In the genomic region with DNA sequence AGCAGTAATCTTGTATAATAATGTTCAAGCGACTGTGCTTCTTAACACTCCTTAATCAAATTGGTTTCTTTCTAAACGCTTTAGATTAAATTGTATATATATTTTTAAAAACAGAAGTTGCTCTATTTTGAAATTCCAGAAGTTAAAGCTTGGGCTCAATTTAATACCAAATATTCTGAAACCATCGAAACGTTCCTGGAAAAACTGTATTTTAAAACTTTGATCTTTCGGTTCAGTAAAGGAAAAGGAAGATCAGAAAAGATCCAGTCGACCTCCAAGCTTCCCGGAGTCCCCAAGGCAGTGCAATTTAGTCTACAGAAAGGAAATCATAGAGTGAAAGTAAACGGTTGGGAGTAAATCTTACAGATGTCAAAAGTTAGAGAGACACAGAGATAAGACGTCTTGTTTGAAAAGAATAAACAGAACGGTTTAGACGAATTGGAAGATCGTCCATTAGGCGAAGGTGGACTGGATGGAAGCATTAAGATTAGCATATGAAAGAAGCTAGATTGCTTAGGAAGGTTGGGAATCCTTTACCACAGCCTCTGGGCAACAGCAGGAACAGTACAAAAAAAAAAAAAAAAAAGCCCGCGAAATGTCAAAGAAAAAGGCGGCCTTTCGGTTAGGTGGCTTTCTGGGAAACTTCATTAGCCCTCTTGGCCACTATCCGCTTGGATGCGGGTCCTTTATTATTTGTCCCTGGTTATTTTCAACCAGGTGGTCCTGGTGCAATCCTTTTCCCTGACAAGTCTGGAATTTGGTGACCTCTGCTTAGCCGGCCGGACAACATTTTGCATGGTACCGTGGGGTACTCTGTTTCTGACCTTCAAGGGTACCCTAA, we compare ENCODE assay signal across 8 mouse cellular contexts. TPM values are rescaled to one million over a fixed set of nuclear protein-coding genes. Genes with fewer than 3 reads are reported as not detected.
DNase-seq lines count a peak whose midpoint lies in the region; ATAC-seq and TF ChIP-seq lines count a peak whose summit lies in the region.

No protein-coding gene starts in this region.

- H3K36me3 ChIP-seq in lung, embryonic 14.5 days (ENCODE audit: insufficient read depth) = no peaks in the 10 kb centered on the region
- H3K36me3 ChIP-seq in hindbrain, embryonic 10.5 days = no peaks in the 10 kb centered on the region
- no peaks in the 10 kb centered on the region for H3K36me3 ChIP-seq in midbrain, embryonic 12.5 days

- DNase-seq in lung, embryonic 14.5 days = peak; percentile 67
- no peak for DNase-seq in lung, adult 18-20 months
- DNase-seq in hindbrain, embryonic 10.5 days (ENCODE audit: low spot score) = peak; percentile 45
- DNase-seq in ovary, postnatal 10 days (ENCODE audit: low spot score) = no peak
- DNase-seq in layer of hippocampus, adult 18-20 months (ENCODE audit: low spot score in 2 of 2) = no peak
- no peak for DNase-seq in ovary, adult 18-20 months (ENCODE audit: low spot score)

- H3K9me3 ChIP-seq in lung, embryonic 14.5 days (ENCODE audit: low read depth, low read length) = no peaks in the 10 kb centered on the region
- H3K9me3 ChIP-seq in hindbrain, embryonic 10.5 days = no peaks in the 10 kb centered on the region
- H3K9me3 ChIP-seq in midbrain, embryonic 12.5 days = no peaks in the 10 kb centered on the region

- no peaks in the 10 kb centered on the region for H3K27me3 ChIP-seq in lung, embryonic 14.5 days (ENCODE audit: insufficient read depth, low read length)
- H3K27me3 ChIP-seq in hindbrain, embryonic 10.5 days (ENCODE audit: insufficient read depth, poor library complexity, severe bottlenecking) = no peaks in the 10 kb centered on the region
- no peaks in the 10 kb centered on the region for H3K27me3 ChIP-seq in midbrain, embryonic 12.5 days

- peak overlapping the region; percentile 50 for H3K4me3 ChIP-seq in lung, embryonic 14.5 days (ENCODE audit: low read depth, low read length)
- H3K4me3 ChIP-seq in bone marrow macrophage, adult 2 months (ENCODE audit: insufficient read depth, low read length) = peak overlapping the region; percentile 59
- peak overlapping the region; percentile 57 for H3K4me3 ChIP-seq in hindbrain, embryonic 10.5 days
- H3K4me3 ChIP-seq in midbrain, embryonic 12.5 days = peak overlapping the region; percentile 48

- H3K4me2 ChIP-seq in lung, embryonic 14.5 days = peak overlapping the region; percentile 90
- H3K4me2 ChIP-seq in midbrain, embryonic 12.5 days (replicated peaks) = peak overlapping the region; percentile 60

- H3K27ac ChIP-seq in lung, embryonic 14.5 days (ENCODE audit: low read depth) = peak overlapping the region; percentile 99
- H3K27ac ChIP-seq in bone marrow macrophage, adult 2 months (ENCODE audit: insufficient read depth, low read depth, low read length) = peak overlapping the region; percentile 93
- peak overlapping the region; percentile 95 for H3K27ac ChIP-seq in hindbrain, embryonic 10.5 days
- peak overlapping the region; percentile 95 for H3K27ac ChIP-seq in midbrain, embryonic 12.5 days (replicated peaks)

- no peak for TF ChIP-seq CTCF in lung, embryonic 14.5 days (IDR thresholded peaks at IDR 0.05; ENCODE audit: low read depth)
- TF ChIP-seq CTCF in bone marrow macrophage, adult 2 months (IDR thresholded peaks at IDR 0.05; ENCODE audit: low read depth, low read length) = no peak

- peak overlapping the region; percentile 69 for H3K9ac ChIP-seq in lung, embryonic 14.5 days
- H3K9ac ChIP-seq in midbrain, embryonic 12.5 days (replicated peaks) = peak overlapping the region; percentile 44

- no peak for ATAC-seq in lung, embryonic 14.5 days (ENCODE audit: insufficient read depth)
- ATAC-seq in midbrain, embryonic 12.5 days (ENCODE audit: low FRiP score, low read depth) = no peak; the same call in 1 of the 2 replicates

- TF ChIP-seq POLR2A in bone marrow macrophage, adult 2 months (IDR thresholded peaks at IDR 0.05; ENCODE audit: borderline replicate concordance, low read depth, low read length) = no peak

- WGBS in lung, embryonic 14.5 days = 2% methylated on average over 22 of the region's 22 CpGs
- 2% methylated on average over 22 of the region's 22 CpGs for WGBS in hindbrain, embryonic 10.5 days
- 2% methylated on average over 22 of the region's 22 CpGs for WGBS in midbrain, embryonic 12.5 days

- peaks cover 12% of the 10 kb centered on the region for H3K4me1 ChIP-seq in lung, embryonic 14.5 days (ENCODE audit: insufficient read depth)
- H3K4me1 ChIP-seq in bone marrow macrophage, adult 2 months (ENCODE audit: control insufficient read depth, insufficient read depth, low read length) = peaks cover 25% of the 10 kb centered on the region
- peaks cover 42% of the 10 kb centered on the region for H3K4me1 ChIP-seq in hindbrain, embryonic 10.5 days (replicated peaks)
- H3K4me1 ChIP-seq in midbrain, embryonic 12.5 days = peaks cover 34% of the 10 kb centered on the region

RNA-seq across cellular contexts. Expression of a gene that starts 4.9 kb away (rescaled TPM):
- polyA plus RNA-seq in lung, embryonic 14.5 days (2014; fragmentation: Nextera tagmentation; extraction: Ambion mirVana) = 144 and 147 TPM in 2 replicates
- polyA plus RNA-seq in bone marrow macrophage, adult 2 months (2012; ENCODE audit: insufficient read depth, insufficient read length, missing spikeins) = 1.6 and 2.5 TPM in 2 replicates
- polyA plus RNA-seq in hindbrain, embryonic 10.5 days (2016; fragmentation: Nextera tagmentation; extraction: Ambion mirVana) = 101 and 107 TPM in 2 replicates
- 109 and 113 TPM in 2 replicates for polyA plus RNA-seq in midbrain, embryonic 12.5 days (2016; fragmentation: Nextera tagmentation; extraction: Ambion mirVana)
- 100 to 1,000 TPM; 152 to 153 TPM for total RNA-seq in layer of hippocampus, adult 18-20 months (2021)

RNA-seq across cellular contexts. Expression of a gene that starts 10.8 kb away (rescaled TPM):
- 10.0 and 13.9 TPM in 2 replicates for polyA plus RNA-seq in lung, embryonic 14.5 days (2014; fragmentation: Nextera tagmentation; extraction: Ambion mirVana)
- 2.3 and 3.2 TPM in 2 replicates for polyA plus RNA-seq in bone marrow macrophage, adult 2 months (2012; ENCODE audit: insufficient read depth, insufficient read length, missing spikeins)
- polyA plus RNA-seq in hindbrain, embryonic 10.5 days (2016; fragmentation: Nextera tagmentation; extraction: Ambion mirVana) = 4.8 and 10.9 TPM in 2 replicates
- polyA plus RNA-seq in midbrain, embryonic 12.5 days (2016; fragmentation: Nextera tagmentation; extraction: Ambion mirVana) = 4.6 and 5.4 TPM in 2 replicates
- 10 to 100 TPM; 11.8 to 13.6 TPM for total RNA-seq in layer of hippocampus, adult 18-20 months (2021)

RNA-seq across cellular contexts. Expression of a gene that starts 12.1 kb away (rescaled TPM):
- 4.2 and 4.9 TPM in 2 replicates for polyA plus RNA-seq in lung, embryonic 14.5 days (2014; fragmentation: Nextera tagmentation; extraction: Ambion mirVana)
- polyA plus RNA-seq in bone marrow macrophage, adult 2 months (2012; ENCODE audit: insufficient read depth, insufficient read length, missing spikeins) = not detected in 2 replicates
- 1.8 and 2.2 TPM in 2 replicates for polyA plus RNA-seq in hindbrain, embryonic 10.5 days (2016; fragmentation: Nextera tagmentation; extraction: Ambion mirVana)
- 1.8 and 2.5 TPM in 2 replicates for polyA plus RNA-seq in midbrain, embryonic 12.5 days (2016; fragmentation: Nextera tagmentation; extraction: Ambion mirVana)
- total RNA-seq in layer of hippocampus, adult 18-20 months (2021) = 1 to 10 TPM; 3.8 to 7.1 TPM

RNA-seq across cellular contexts. Expression of a gene that starts 12.3 kb away (rescaled TPM):
- polyA plus RNA-seq in lung, embryonic 14.5 days (2014; fragmentation: Nextera tagmentation; extraction: Ambion mirVana) = 7.8 and 12.2 TPM in 2 replicates
- polyA plus RNA-seq in bone marrow macrophage, adult 2 months (2012; ENCODE audit: insufficient read depth, insufficient read length, missing spikeins) = 3.8 and 7.9 TPM in 2 replicates
- polyA plus RNA-seq in hindbrain, embryonic 10.5 days (2016; fragmentation: Nextera tagmentation; extraction: Ambion mirVana) = 4.7 and 5.1 TPM in 2 replicates
- 4.5 and 5.1 TPM in 2 replicates for polyA plus RNA-seq in midbrain, embryonic 12.5 days (2016; fragmentation: Nextera tagmentation; extraction: Ambion mirVana)
- total RNA-seq in layer of hippocampus, adult 18-20 months (2021) = 10 to 100 TPM; 24.1 to 24.2 TPM

RNA-seq across cellular contexts. Expression of a gene that starts 15.1 kb away (rescaled TPM):
- polyA plus RNA-seq in lung, embryonic 14.5 days (2014; fragmentation: Nextera tagmentation; extraction: Ambion mirVana) = 14.9 TPM in 2 replicates
- 9.8 and 11.9 TPM in 2 replicates for polyA plus RNA-seq in bone marrow macrophage, adult 2 months (2012; ENCODE audit: insufficient read depth, insufficient read length, missing spikeins)
- 7.0 and 7.3 TPM in 2 replicates for polyA plus RNA-seq in hindbrain, embryonic 10.5 days (2016; fragmentation: Nextera tagmentation; extraction: Ambion mirVana)
- polyA plus RNA-seq in midbrain, embryonic 12.5 days (2016; fragmentation: Nextera tagmentation; extraction: Ambion mirVana) = 13.0 and 13.8 TPM in 2 replicates
- 10 to 100 TPM; 58.3 to 66.2 TPM for total RNA-seq in layer of hippocampus, adult 18-20 months (2021)

Comparison
In these comparisons a context has a peak if more than half of its experiments do, and no peak if none do; other contexts are left out.
1. DNase-seq: peak in lung, embryonic 14.5 days (single experiment) and hindbrain, embryonic 10.5 days (single experiment); none in lung, adult 18-20 months (0 of 2), ovary, postnatal 10 days (single experiment), layer of hippocampus, adult 18-20 months (0 of 2) and ovary, adult 18-20 months (single experiment).
2. RNA of a gene that starts 4.9 kb away (polyA plus RNA-seq): 144 to 147 TPM in lung, embryonic 14.5 days, 109 to 113 TPM in midbrain, embryonic 12.5 days and 101 to 107 TPM in hindbrain, embryonic 10.5 days; 1.6 to 2.5 TPM in bone marrow macrophage, adult 2 months; every median in the first group is over 10 times any median in the second.
3. Peak in every context shown above with its lines, with median percentiles within 50 percentile points of each other: H3K27ac ChIP-seq and H3K4me3 ChIP-seq.